Mouse (Mus musculus) limb, embryonic 12.5 days (tissue): ENCODE data around the gene Mmp27. TPM values are rescaled to one million over a fixed set of nuclear protein-coding genes. Genes with fewer than 3 reads are reported as not detected.

Source experiments
- ATAC-seq: fragments of 200-750 bp; cut with Nextera tagmentation; 2 replicates; pipeline ENCODE4 v1.8.0; 2017; ENCODE audit warnings: low read depth, moderate TSS enrichment; ENCODE audit not compliant: insufficient number of reproducible peaks, insufficient read depth, low FRiP score, low TSS enrichment
- H3K27ac ChIP-seq: fragments of 300-500 bp; sonication (generic); 2 replicates; pipeline ENCODE4 v1.5.1; 2016; ENCODE audit warnings: mild to moderate bottlenecking, moderate library complexity
- H3K27me3 ChIP-seq: fragments of 300-500 bp; sonication (generic); 2 replicates; pipeline ENCODE4 v1.6.1; 2016; ENCODE audit warnings: mild to moderate bottlenecking, moderate library complexity
- H3K36me3 ChIP-seq: fragments of 300-500 bp; sonication (generic); 2 replicates; pipeline ENCODE4 v1.6.1; 2016; ENCODE audit warnings: mild to moderate bottlenecking, moderate library complexity
- H3K4me1 ChIP-seq: fragments of 300-500 bp; sonication (generic); replicated peaks from 2 replicates; pipeline ENCODE4 v1.6.1; 2016
- H3K4me2 ChIP-seq: fragments of 300-500 bp; sonication (generic); 2 replicates; pipeline ENCODE4 v1.6.1; 2016; ENCODE audit warnings: mild to moderate bottlenecking, moderate library complexity
- H3K4me3 ChIP-seq: fragments of 300-500 bp; sonication (generic); replicated peaks from 2 replicates; pipeline ENCODE4 v1.5.1; 2016; ENCODE audit warnings: mild to moderate bottlenecking
- H3K9ac ChIP-seq: fragments of 300-500 bp; sonication (generic); replicated peaks from 2 replicates; pipeline ENCODE4 v1.6.1; 2016; ENCODE audit warnings: mild to moderate bottlenecking, moderate library complexity
- H3K9me3 ChIP-seq: fragments of 300-500 bp; sonication (generic); 2 replicates; pipeline ENCODE4 v1.6.1; 2016; ENCODE audit warnings: mild to moderate bottlenecking, moderate library complexity
- WGBS: fragments of 180-500 bp; shearing (Covaris S2); methylation state at CpG from one replicate; pipeline ENCODE4 v1.1.7; 2016; 5-methylcytosine and 5-hydroxymethylcytosine counted together
- polyA plus RNA-seq: library from polyadenylated mRNA; unstranded; fragments of >200 nt; fragmentation: Nextera tagmentation; extraction: Ambion mirVana; gene quantifications from 2 replicates; pipeline ENCODE4 v1.2.1, GENCODE M21; 2016

Gene Mmp27
- polyA plus RNA-seq, 1 experiment from 2014 or later, result not detected

DNA sequence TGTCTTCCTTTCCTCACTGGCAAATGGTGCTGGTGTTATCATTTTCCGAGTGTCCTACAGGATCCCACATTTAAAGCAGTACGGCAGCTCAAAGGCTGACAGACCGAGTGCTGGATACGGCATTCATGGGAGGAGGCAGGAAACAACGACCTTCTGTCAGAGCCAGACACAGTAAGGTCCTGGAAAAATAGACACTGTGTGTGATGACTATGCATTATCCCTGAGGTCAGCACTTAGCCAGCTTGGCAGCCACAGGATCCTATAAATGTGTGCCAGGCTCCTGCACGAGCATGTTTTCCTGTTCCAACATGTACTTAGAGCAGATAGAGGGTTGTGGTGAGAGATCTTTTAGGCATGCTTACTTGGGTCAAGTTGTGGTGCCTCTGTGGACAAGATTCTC, 32.8 kb downstream of the Mmp27 start:
- Histone ChIP-seq H3K4me1 (no peaks in the 10 kb centered on the region), H3K27me3 (no peaks in the 10 kb centered on the region)

DNA sequence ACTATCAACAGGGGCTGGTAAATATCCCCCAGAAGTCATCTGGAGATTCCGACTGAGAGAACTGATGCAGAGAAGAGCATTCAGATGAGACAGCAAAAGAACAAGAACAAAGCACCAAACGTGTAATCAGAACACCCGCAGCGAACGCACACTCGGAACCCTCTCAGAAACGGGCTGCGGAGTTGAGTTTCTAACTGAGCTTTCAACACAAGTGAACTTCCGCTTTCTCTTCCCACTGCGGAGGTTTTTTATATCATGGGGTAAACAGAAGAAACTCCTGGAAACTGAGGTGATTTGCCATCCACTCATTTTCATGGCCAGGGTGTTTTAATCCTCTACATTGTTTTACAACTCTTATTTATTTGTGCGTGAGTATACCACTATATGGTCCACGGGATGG, 34.4 kb downstream of the Mmp27 start:
- no peaks in the 10 kb centered on the region for H3K36me3 ChIP-seq
- H3K9me3 ChIP-seq, result no peaks in the 10 kb centered on the region
- no peak overlapping the region for H3K27ac ChIP-seq
- no peak overlapping the region for H3K4me3 ChIP-seq
- no peaks in the 10 kb centered on the region for H3K4me1 ChIP-seq
- ATAC-seq, result no peak
- H3K27me3 ChIP-seq, result no peaks in the 10 kb centered on the region
- WGBS, result 88% methylated on average over 12 of the region's 12 CpGs
- no peak overlapping the region for H3K4me2 ChIP-seq
- no peak overlapping the region for H3K9ac ChIP-seq

More for the DNA sequence above, 32.8 kb downstream of the Mmp27 start:
- 77% methylated on average over 6 of the region's 6 CpGs for WGBS
- H3K27ac ChIP-seq, result no peak overlapping the region
- H3K9me3 ChIP-seq, result no peaks in the 10 kb centered on the region
- no peak overlapping the region for H3K4me2 ChIP-seq
- ATAC-seq, result no peak
- H3K36me3 ChIP-seq, result no peaks in the 10 kb centered on the region
- H3K4me3 ChIP-seq, result no peak overlapping the region
- H3K9ac ChIP-seq, result no peak overlapping the region

DNA sequence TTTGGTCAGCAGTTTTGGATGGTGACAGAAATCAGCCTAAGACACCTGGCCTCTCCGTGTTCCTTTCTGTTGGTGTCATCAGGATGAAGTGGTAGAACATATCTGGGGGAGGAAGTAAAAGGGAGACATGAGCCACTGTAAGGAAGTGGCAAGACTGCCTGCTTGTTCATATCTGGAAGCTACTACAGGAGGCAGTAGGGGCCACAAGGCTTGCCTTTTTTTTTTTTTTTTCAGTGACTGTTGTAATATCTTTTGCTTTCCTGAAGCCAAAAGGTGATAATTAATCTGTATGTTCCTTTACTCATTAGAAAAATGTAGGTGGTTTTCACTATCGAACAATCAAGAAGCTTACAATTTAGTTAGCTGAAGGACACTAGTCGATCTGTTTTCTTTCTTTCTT, 51.4 kb downstream of the Mmp27 start:
- H3K27me3 ChIP-seq, result no peaks in the 10 kb centered on the region
- no peaks in the 10 kb centered on the region for H3K4me1 ChIP-seq
- no peaks in the 10 kb centered on the region for H3K36me3 ChIP-seq
- no peak overlapping the region for H3K27ac ChIP-seq
- H3K4me3 ChIP-seq, result no peak overlapping the region
- no peak overlapping the region for H3K9ac ChIP-seq
- WGBS, result 70% methylated on average over 3 of the region's 3 CpGs
- H3K4me2 ChIP-seq, result no peak overlapping the region
- ATAC-seq, result no peak
- no peaks in the 10 kb centered on the region for H3K9me3 ChIP-seq

DNA sequence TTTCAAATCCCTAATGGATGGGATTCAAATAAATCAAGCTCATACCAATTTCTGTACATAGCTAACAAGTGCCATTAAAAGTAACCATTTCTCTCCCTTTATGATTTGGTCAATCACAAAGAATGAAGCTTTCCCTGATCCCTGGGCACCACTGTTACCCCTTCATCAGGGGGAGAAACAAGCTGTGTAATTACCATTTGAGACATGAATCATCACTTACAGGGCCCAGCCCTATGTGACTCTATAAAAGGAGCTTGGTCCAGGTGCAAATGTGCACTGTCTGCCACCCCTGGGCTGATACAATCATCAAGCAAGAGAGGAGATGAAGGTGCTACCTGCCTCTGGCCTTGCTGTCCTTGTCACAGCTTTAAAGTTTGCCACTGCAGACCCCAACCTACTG, 56.7 kb downstream of the Mmp27 start, which contains the start of gene Mmp20:
Gene Mmp20, plus strand, starts transcription at position 301 of the 400 bp plus-strand sequence.
- H3K4me2 ChIP-seq, result no peak within 1 kb of the TSS
- H3K9me3 ChIP-seq, result no peaks in the 10 kb centered on the region
- H3K36me3 ChIP-seq, result no peaks in the 10 kb centered on the region
- H3K4me1 ChIP-seq, result no peaks in the 10 kb centered on the region
- no peak within 1 kb of the TSS for H3K27ac ChIP-seq
- H3K4me3 ChIP-seq, result no peak within 1 kb of the TSS
- H3K27me3 ChIP-seq, result no peaks in the 10 kb centered on the region
- H3K9ac ChIP-seq, result no peak within 1 kb of the TSS
- no peak for ATAC-seq

Other genes starting within 250 kb of the Mmp27 start
- gene Mmp12, start 227.0 kb upstream of the Mmp27 start, polyA plus RNA-seq, result not detected in 2 replicates
- not detected in 2 replicates for gene Mmp1b, start 183.3 kb upstream of the Mmp27 start, polyA plus RNA-seq
- not detected in 2 replicates for gene Mmp3, start 125.6 kb upstream of the Mmp27 start, polyA plus RNA-seq
- not detected in 2 replicates for gene Mmp10, start 69.0 kb upstream of the Mmp27 start, polyA plus RNA-seq
- gene Mmp8, start 12.9 kb upstream of the Mmp27 start, polyA plus RNA-seq, result 0.30 and 0.38 TPM in 2 replicates
- not detected in 2 replicates for gene Mmp20, start 56.8 kb downstream of the Mmp27 start, polyA plus RNA-seq
- gene Mmp7, start 120.7 kb downstream of the Mmp27 start, polyA plus RNA-seq, result not detected in 2 replicates
- gene Tmem123, start 192.6 kb downstream of the Mmp27 start, polyA plus RNA-seq, result 80.7 and 89.1 TPM in 2 replicates